ENCODE assay signal across 25 mouse cellular contexts in genomic region chr9:81716980-81717868, GRCm38 (mm10).
DNase-seq lines count a peak whose midpoint lies in the region; ATAC-seq and TF ChIP-seq lines count a peak whose summit lies in the region.
"Had no signal": no experiment of that assay in that cellular context is flagged by ENCODE, and none has a peak within 500 bp of the region (broad histone marks: within the 10 kb centered on the region; RNA-seq: fewer than 3 reads in every experiment).

No protein-coding gene starts in this region.

- in situ Hi-C loops in CH12.LX (cut with MboI; ENCODE audit: low pct_ligation_motif_present, low pct_unique_long_range_greater_than_20kb, low sequenced_read_pairs), result no loop called here

- H3ac ChIP-seq in myocyte (ENCODE audit: control insufficient read depth, insufficient read length), result no peak overlapping the region

- dilution Hi-C loops in CH12.LX (cut with MboI; ENCODE audit: extremely low pct_ligation_motif_present, extremely low pct_unique_long_range_greater_than_20kb, low sequenced_read_pairs), result no loop called here

- H3K36me3 ChIP-seq in megakaryocyte, embryonic 14.5 days (replicated peaks; ENCODE audit: low read length), result no peaks in the 10 kb centered on the region
- H3K36me3 ChIP-seq in CH12.LX (replicated peaks in 1 of 2; ENCODE audit: control insufficient read depth in 1 of 2, insufficient read depth in 1 of 2, low read length in 1 of 2) (no peaks in the 10 kb centered on the region), myocyte (ENCODE audit: control insufficient read depth, insufficient read depth) (no peaks in the 10 kb centered on the region)
- H3K36me3 ChIP-seq in heart, embryonic 10.5 days, result no peaks in the 10 kb centered on the region
- H3K36me3 ChIP-seq: embryonic facial prominence, embryonic 15.5 days; forebrain, embryonic 10.5 days; heart, embryonic 12.5 days; hindbrain, embryonic 12.5 days had no signal

- no peak for DNase-seq in CH12.LX (ENCODE audit: extremely low read depth)
- DNase-seq in heart, embryonic 10.5 days (ENCODE audit: low spot score), result no peak
- no peak for DNase-seq in right cerebral cortex, postnatal 14 days
- DNase-seq: adrenal gland, postnatal 25 days; B cell, adult 2 months; cerebellum, adult 2 months; cerebellum, postnatal 10 days; embryo, embryonic 11 days; gastrocnemius, postnatal 10 days; heart, adult 2 months had no signal

- H3K27ac ChIP-seq in CH12.LX (ENCODE audit: insufficient read depth, low read depth), result no peak overlapping the region
- H3K27ac ChIP-seq in heart, embryonic 10.5 days, result no peak overlapping the region
- H3K27ac ChIP-seq: embryonic facial prominence, embryonic 15.5 days; forebrain, embryonic 10.5 days; heart, adult 2 months; hindbrain, embryonic 12.5 days; hindbrain, postnatal 0 days had no signal

- WGBS in heart, embryonic 10.5 days, result 81% methylated on average over 4 of the region's 4 CpGs

- peak overlapping the region; percentile 81 for H3K4me3 ChIP-seq in megakaryocyte, embryonic 14.5 days (replicated peaks)
- H3K4me3 ChIP-seq in CH12.LX (replicated peaks in 1 of 3; ENCODE audit: low read depth in 2 of 3, low read length in 2 of 3, poor library complexity in 1 of 3) (no peak overlapping the region), myocyte (no peak overlapping the region)
- no peak overlapping the region for H3K4me3 ChIP-seq in heart, embryonic 10.5 days
- H3K4me3 ChIP-seq: embryonic facial prominence, embryonic 15.5 days; erythroblast, embryonic 14.5 days; forebrain, embryonic 10.5 days; heart, adult 2 months; heart, embryonic 12.5 days; hindbrain, embryonic 12.5 days had no signal

- no peak for TF ChIP-seq EP300 in CH12.LX (IDR thresholded peaks at IDR 0.05; ENCODE audit: low read length)

- H3K4me2 ChIP-seq in CH12.LX (ENCODE audit: insufficient read depth, low read depth, poor library complexity, severe bottlenecking) (peak overlapping the region; percentile 13; the same call in 1 of the 2 replicates), myocyte (ENCODE audit: low read depth) (peak overlapping the region; percentile 49)
- H3K4me2 ChIP-seq: embryonic facial prominence, embryonic 15.5 days; heart, embryonic 12.5 days; hindbrain, embryonic 12.5 days had no signal

- no peak overlapping the region for H3K9ac ChIP-seq in CH12.LX (ENCODE audit: insufficient read depth, low read depth)
- H3K9ac ChIP-seq: embryonic facial prominence, embryonic 15.5 days; heart, embryonic 12.5 days; hindbrain, embryonic 12.5 days had no signal

- H3K79me2 ChIP-seq in CH12.LX (replicated peaks; ENCODE audit: control insufficient read depth, extremely low read depth, insufficient read depth, poor library complexity, severe bottlenecking) (no peaks in the 10 kb centered on the region), myocyte (ENCODE audit: control insufficient read depth, insufficient read depth) (no peaks in the 10 kb centered on the region)

- H3K9me3 ChIP-seq in megakaryocyte, embryonic 14.5 days, result no peaks in the 10 kb centered on the region
- H3K9me3 ChIP-seq in CH12.LX (replicated peaks; ENCODE audit: low read length), result no peaks in the 10 kb centered on the region
- H3K9me3 ChIP-seq in heart, embryonic 10.5 days, result no peaks in the 10 kb centered on the region
- H3K9me3 ChIP-seq: embryonic facial prominence, embryonic 15.5 days; forebrain, embryonic 10.5 days; heart, embryonic 12.5 days; hindbrain, embryonic 12.5 days had no signal

- TF ChIP-seq POLR2A in CH12.LX (IDR thresholded peaks at IDR 0.05; ENCODE audit: low read depth, low read length), result no peak
- no peak for TF ChIP-seq POLR2A in myocyte (IDR thresholded peaks at IDR 0.05; ENCODE audit: insufficient read length, low read depth)

- TF ChIP-seq CTCF in CH12.LX (conservative IDR thresholded peaks at IDR 0.05 in 1 of 2, IDR thresholded peaks at IDR 0.05 in 1 of 2; ENCODE audit: low read depth in 2 of 2, low read length in 2 of 2), result no peak

- no peaks in the 10 kb centered on the region for H3K27me3 ChIP-seq in megakaryocyte, embryonic 14.5 days (replicated peaks)
- no peaks in the 10 kb centered on the region for H3K27me3 ChIP-seq in CH12.LX (replicated peaks)
- no peaks in the 10 kb centered on the region for H3K27me3 ChIP-seq in myocyte (ENCODE audit: control insufficient read depth, insufficient read depth, insufficient read length)
- no peaks in the 10 kb centered on the region for H3K27me3 ChIP-seq in heart, embryonic 10.5 days (ENCODE audit: insufficient read depth, poor library complexity, severe bottlenecking)
- H3K27me3 ChIP-seq: embryonic facial prominence, embryonic 15.5 days; heart, embryonic 12.5 days; hindbrain, embryonic 12.5 days; Patski had no signal

- TF ChIP-seq RAD21 in CH12.LX (IDR thresholded peaks at IDR 0.05; ENCODE audit: low read depth, low read length), result no peak

- no peak for ATAC-seq in megakaryocyte, adult 5-6 weeks (ENCODE audit: poor library complexity, severe bottlenecking)
- peak; percentile 80 for ATAC-seq in granulocyte monocyte progenitor cell, adult 5-6 weeks (replicated peaks; ENCODE audit: poor library complexity, severe bottlenecking)
- ATAC-seq in frontal cortex, adult (ENCODE audit: low TSS enrichment), result no peak
- ATAC-seq: activated CD4-positive, CD25-positive, alpha-beta regulatory T cell, adult 4 months; CD4-positive, CD25-positive, alpha-beta regulatory T cell, adult 4 months; forebrain, embryonic 14.5 days; hindbrain, postnatal 0 days; Patski had no signal

- H3K4me1 ChIP-seq in megakaryocyte, embryonic 14.5 days, result peaks cover 3% of the 10 kb centered on the region; the same call in 1 of the 2 replicates
- peaks cover 0 to 6% of the 10 kb centered on the region in 2 experiments; a peak in 1 of 4 replicates for H3K4me1 ChIP-seq in CH12.LX (ENCODE audit: control insufficient read depth in 1 of 2, insufficient read depth in 2 of 2)
- no peaks in the 10 kb centered on the region for H3K4me1 ChIP-seq in heart, embryonic 10.5 days
- H3K4me1 ChIP-seq: embryonic facial prominence, embryonic 15.5 days; forebrain, embryonic 10.5 days; heart, embryonic 12.5 days; hindbrain, embryonic 12.5 days had no signal

TF ChIP-seq in CH12.LX, 34 proteins besides CTCF, POLR2A, EP300 and RAD21:
- TF ChIP-seq ZKSCAN1 (IDR thresholded peaks at IDR 0.05; ENCODE audit: borderline replicate concordance, low read depth, low read length), result no peak
- no peak for TF ChIP-seq NRF1 (IDR thresholded peaks at IDR 0.05; ENCODE audit: low read depth, low read length)
- TF ChIP-seq SIN3A (IDR thresholded peaks at IDR 0.05; ENCODE audit: low read length), result no peak
- no peak for TF ChIP-seq TCF12 (IDR thresholded peaks at IDR 0.05; ENCODE audit: low read depth, low read length)
- no peak for TF ChIP-seq USF2 (conservative IDR thresholded peaks at IDR 0.05; ENCODE audit: low read depth, low read length)
- no peak for TF ChIP-seq RCOR1 (conservative IDR thresholded peaks at IDR 0.05; ENCODE audit: low read depth, low read length)
- TF ChIP-seq ELF1 (IDR thresholded peaks at IDR 0.05; ENCODE audit: low read depth, low read length), result no peak
- TF ChIP-seq ZNF384 (IDR thresholded peaks at IDR 0.05; ENCODE audit: low read depth, low read length), result no peak
- TF ChIP-seq BHLHE40 (IDR thresholded peaks at IDR 0.05; ENCODE audit: low read depth, low read length), result no peak
- TF ChIP-seq JUND (conservative IDR thresholded peaks at IDR 0.05; ENCODE audit: low read depth, low read length), result no peak
- TF ChIP-seq SMC3 (IDR thresholded peaks at IDR 0.05; ENCODE audit: low read depth, low read length), result no peak
- TF ChIP-seq E2F4 (IDR thresholded peaks at IDR 0.05; ENCODE audit: insufficient replicate concordance, low read depth, low read length), result no peak
- no peak for TF ChIP-seq MAX (IDR thresholded peaks at IDR 0.05; ENCODE audit: low read length)

TF ChIP-seq in myocyte, 11 proteins besides CTCF, POLR2A, EP300 and RAD21:
- TF ChIP-seq E2F4 (IDR thresholded peaks at IDR 0.05; ENCODE audit: insufficient read depth), result no peak
- no peak for TF ChIP-seq TCF3 (IDR thresholded peaks at IDR 0.05; ENCODE audit: insufficient read length, low read depth)
- TF ChIP-seq USF1 (IDR thresholded peaks at IDR 0.05; ENCODE audit: low read depth), result no peak
